Mouse (Mus musculus): ENCODE measurements around the gene Myrip. TPM values are rescaled to one million over a fixed set of nuclear protein-coding genes. Genes with fewer than 3 reads are reported as not detected.
A peak's percentile ranks its signal among the peaks of the same experiment; 100 is the strongest.

Gene Myrip
- polyA plus RNA-seq, 1 experiment, result 0.41 TPM

- no peak for TF ChIP-seq CTCF (IDR thresholded peaks at IDR 0.05; ENCODE audit: control insufficient read depth, insufficient read depth, insufficient replicate concordance, low read depth, low read length)
- TF ChIP-seq POLR2A (IDR thresholded peaks at IDR 0.05; ENCODE audit: control insufficient read depth, low read depth, low read length), result no peak
- no peak overlapping the region for H3K4me3 ChIP-seq (ENCODE audit: control insufficient read depth, low read depth, low read length)
- no peaks in the 10 kb centered on the region for H3K27me3 ChIP-seq (ENCODE audit: control insufficient read depth, insufficient read depth, low read length)
- no peak overlapping the region for H3K27ac ChIP-seq (ENCODE audit: control insufficient read depth, insufficient read depth, low read depth, low read length)
- no peaks in the 10 kb centered on the region for H3K4me1 ChIP-seq (ENCODE audit: control insufficient read depth, insufficient read depth, low read length)
- H3K36me3 ChIP-seq (ENCODE audit: control insufficient read depth, insufficient read depth, low read length), result no peaks in the 10 kb centered on the region
Measured at GRCm38 (mm10) chr9:120361656-120362055, 60.3 kb downstream of the Myrip start.

- H3K4me1 ChIP-seq (ENCODE audit: control insufficient read depth, insufficient read depth, low read length), result no peaks in the 10 kb centered on the region
- TF ChIP-seq POLR2A (IDR thresholded peaks at IDR 0.05; ENCODE audit: control insufficient read depth, low read depth, low read length), result no peak
- TF ChIP-seq CTCF (IDR thresholded peaks at IDR 0.05; ENCODE audit: control insufficient read depth, insufficient read depth, insufficient replicate concordance, low read depth, low read length), result no peak
- H3K36me3 ChIP-seq (ENCODE audit: control insufficient read depth, insufficient read depth, low read length), result no peaks in the 10 kb centered on the region
- H3K4me3 ChIP-seq (ENCODE audit: control insufficient read depth, low read depth, low read length), result no peak overlapping the region
- no peaks in the 10 kb centered on the region for H3K27me3 ChIP-seq (ENCODE audit: control insufficient read depth, insufficient read depth, low read length)
- no peak overlapping the region for H3K27ac ChIP-seq (ENCODE audit: control insufficient read depth, insufficient read depth, low read depth, low read length)
Measured at GRCm38 (mm10) chr9:120362684-120363083, 61.4 kb downstream of the Myrip start.

GRCm38 (mm10) chr9:120364653-120365283 is 63.5 kb downstream of the Myrip start:
- Histone ChIP-seq H3K4me1 (ENCODE audit: control insufficient read depth, insufficient read depth, low read length) (no peaks in the 10 kb centered on the region), H3K27ac (ENCODE audit: control insufficient read depth, insufficient read depth, low read depth, low read length) (no peak overlapping the region), H3K36me3 (ENCODE audit: control insufficient read depth, insufficient read depth, low read length) (no peaks in the 10 kb centered on the region), H3K4me3 (ENCODE audit: control insufficient read depth, low read depth, low read length) (no peak overlapping the region), H3K27me3 (ENCODE audit: control insufficient read depth, insufficient read depth, low read length) (no peaks in the 10 kb centered on the region)
- TF ChIP-seq POLR2A (IDR thresholded peaks at IDR 0.05; ENCODE audit: control insufficient read depth, low read depth, low read length) (no peak), CTCF (IDR thresholded peaks at IDR 0.05; ENCODE audit: control insufficient read depth, insufficient read depth, insufficient replicate concordance, low read depth, low read length) (no peak)

GRCm38 (mm10) chr9:120367526-120367925 is 66.2 kb downstream of the Myrip start:
- no peaks in the 10 kb centered on the region for H3K27me3 ChIP-seq (ENCODE audit: control insufficient read depth, insufficient read depth, low read length)
- no peak for TF ChIP-seq CTCF (IDR thresholded peaks at IDR 0.05; ENCODE audit: control insufficient read depth, insufficient read depth, insufficient replicate concordance, low read depth, low read length)
- no peak for TF ChIP-seq POLR2A (IDR thresholded peaks at IDR 0.05; ENCODE audit: control insufficient read depth, low read depth, low read length)
- H3K27ac ChIP-seq (ENCODE audit: control insufficient read depth, insufficient read depth, low read depth, low read length), result no peak overlapping the region
- H3K36me3 ChIP-seq (ENCODE audit: control insufficient read depth, insufficient read depth, low read length), result no peaks in the 10 kb centered on the region
- no peaks in the 10 kb centered on the region for H3K4me1 ChIP-seq (ENCODE audit: control insufficient read depth, insufficient read depth, low read length)
- no peak overlapping the region for H3K4me3 ChIP-seq (ENCODE audit: control insufficient read depth, low read depth, low read length)

- H3K27ac ChIP-seq (ENCODE audit: control insufficient read depth, insufficient read depth, low read depth, low read length), result no peak overlapping the region
- no peak overlapping the region for H3K4me3 ChIP-seq (ENCODE audit: control insufficient read depth, low read depth, low read length)
- H3K4me1 ChIP-seq (ENCODE audit: control insufficient read depth, insufficient read depth, low read length), result no peaks in the 10 kb centered on the region
- H3K27me3 ChIP-seq (ENCODE audit: control insufficient read depth, insufficient read depth, low read length), result no peaks in the 10 kb centered on the region
- no peak for TF ChIP-seq CTCF (IDR thresholded peaks at IDR 0.05; ENCODE audit: control insufficient read depth, insufficient read depth, insufficient replicate concordance, low read depth, low read length)
- no peak for TF ChIP-seq POLR2A (IDR thresholded peaks at IDR 0.05; ENCODE audit: control insufficient read depth, low read depth, low read length)
- H3K36me3 ChIP-seq (ENCODE audit: control insufficient read depth, insufficient read depth, low read length), result no peaks in the 10 kb centered on the region
Measured at GRCm38 (mm10) chr9:120371633-120372032, 70.3 kb downstream of the Myrip start.

GRCm38 (mm10) chr9:120372347-120372746 is 71.0 kb downstream of the Myrip start:
- no peaks in the 10 kb centered on the region for H3K4me1 ChIP-seq (ENCODE audit: control insufficient read depth, insufficient read depth, low read length)
- no peak overlapping the region for H3K27ac ChIP-seq (ENCODE audit: control insufficient read depth, insufficient read depth, low read depth, low read length)
- TF ChIP-seq POLR2A (IDR thresholded peaks at IDR 0.05; ENCODE audit: control insufficient read depth, low read depth, low read length), result no peak
- no peak for TF ChIP-seq CTCF (IDR thresholded peaks at IDR 0.05; ENCODE audit: control insufficient read depth, insufficient read depth, insufficient replicate concordance, low read depth, low read length)

GRCm38 (mm10) chr9:120377726-120378125 is 76.4 kb downstream of the Myrip start:
- H3K27ac ChIP-seq (ENCODE audit: control insufficient read depth, insufficient read depth, low read depth, low read length), result no peak overlapping the region
- H3K4me3 ChIP-seq (ENCODE audit: control insufficient read depth, low read depth, low read length), result no peak overlapping the region
- no peaks in the 10 kb centered on the region for H3K36me3 ChIP-seq (ENCODE audit: control insufficient read depth, insufficient read depth, low read length)
- H3K4me1 ChIP-seq (ENCODE audit: control insufficient read depth, insufficient read depth, low read length), result no peaks in the 10 kb centered on the region
- no peaks in the 10 kb centered on the region for H3K27me3 ChIP-seq (ENCODE audit: control insufficient read depth, insufficient read depth, low read length)
- TF ChIP-seq CTCF (IDR thresholded peaks at IDR 0.05; ENCODE audit: control insufficient read depth, insufficient read depth, insufficient replicate concordance, low read depth, low read length), result peak; percentile 12; the same call in 1 of the 2 replicates
- TF ChIP-seq POLR2A (IDR thresholded peaks at IDR 0.05; ENCODE audit: control insufficient read depth, low read depth, low read length), result no peak

More at GRCm38 (mm10) chr9:120372347-120372746, 71.0 kb downstream of the Myrip start:
- Histone ChIP-seq H3K36me3 (ENCODE audit: control insufficient read depth, insufficient read depth, low read length) (no peaks in the 10 kb centered on the region), H3K27me3 (ENCODE audit: control insufficient read depth, insufficient read depth, low read length) (no peaks in the 10 kb centered on the region), H3K4me3 (ENCODE audit: control insufficient read depth, low read depth, low read length) (no peak overlapping the region)
